Mouse (Mus musculus): ENCODE measurements at regions not wholly inside any gene's neighbourhood (a gene's known extent, or its start where the extent isn't known, plus 50 kb on each side); places are given as distances from the start of the nearest gene placed in this dataset.

GRCm38 (mm10) chr8:77774551-77775335 lies 50.5 kb upstream of the Ednra start:
- ATAC-seq, result no peak

- no peak for ATAC-seq
These were observed 51.3 kb upstream of the Ednra start for GRCm38 (mm10) chr8:77775526-77775925.

GRCm38 (mm10) chr8:77777597-77777996 lies 53.3 kb upstream of the Ednra start:
- no peak for ATAC-seq

GRCm38 (mm10) chr8:77785676-77786255 lies 61.5 kb upstream of the Ednra start:
- no peak for ATAC-seq

GRCm38 (mm10) chr8:77794911-77795310 lies 70.6 kb upstream of the Ednra start:
- ATAC-seq, result no peak

GRCm38 (mm10) chr8:77803147-77803903 lies 79.1 kb upstream of the Ednra start:
- ATAC-seq, result no peak

GRCm38 (mm10) chr8:77804536-77804935 lies 80.3 kb upstream of the Ednra start:
- no peak for ATAC-seq

GRCm38 (mm10) chr8:77804956-77805355 lies 80.7 kb upstream of the Ednra start:
- no peak for ATAC-seq

GRCm38 (mm10) chr8:77805657-77806056 lies 81.4 kb upstream of the Ednra start:
- ATAC-seq, result no peak

- no peak for ATAC-seq
These were observed 90.8 kb upstream of the Ednra start for GRCm38 (mm10) chr8:77814796-77815647.

- no peak for ATAC-seq
These were observed 91.3 kb upstream of the Ednra start for GRCm38 (mm10) chr8:77815648-77815971.

- no peak for ATAC-seq
These were observed 92.0 kb upstream of the Ednra start for GRCm38 (mm10) chr8:77816217-77816616.

- ATAC-seq, result no peak
These were observed 101.5 kb upstream of the Ednra start for GRCm38 (mm10) chr8:77825786-77826185.

- no peak for ATAC-seq
These were observed 102.0 kb upstream of the Ednra start for GRCm38 (mm10) chr8:77826255-77826654.

GRCm38 (mm10) chr8:77828079-77828478 lies 103.8 kb upstream of the Ednra start:
- ATAC-seq, result no peak

- no peak for ATAC-seq
These were observed 105.0 kb upstream of the Ednra start for GRCm38 (mm10) chr8:77829126-77829748.

GRCm38 (mm10) chr8:77829764-77830163 lies 105.5 kb upstream of the Ednra start:
- no peak for ATAC-seq

GRCm38 (mm10) chr8:77834283-77834682 lies 110.0 kb upstream of the Ednra start:
- ATAC-seq, result no peak

GRCm38 (mm10) chr8:77836902-77837489 lies 112.7 kb upstream of the Ednra start:
- no peak for ATAC-seq

GRCm38 (mm10) chr8:77842392-77843139 lies 118.3 kb upstream of the Ednra start:
- no peak for ATAC-seq

- no peak for ATAC-seq
These were observed 119.0 kb upstream of the Ednra start for GRCm38 (mm10) chr8:77843229-77843628.

Data from activated CD4-positive, CD25-positive, alpha-beta regulatory T cell, adult 4 months (primary cell).